Mouse (Mus musculus) brain, embryonic 14.5 days (tissue): Measurements from ENCODE around the gene Hsh2d.

Experiments
- CTCF ChIP-seq: fragments of 200-500 bp; IDR thresholded peaks from 2 replicates; pipeline ENCODE4 v1.5.1; 2012; ENCODE audit warnings: inconsistent platforms, mild to moderate bottlenecking, moderate library complexity, borderline replicate concordance; ENCODE audit not compliant: insufficient read depth, insufficient read length; ENCODE audit errors: extremely low read depth
- POLR2A ChIP-seq: fragments of 200-500 bp; IDR thresholded peaks from 2 replicates; pipeline ENCODE4 v1.6.1; 2012; ENCODE audit warnings: mild to moderate bottlenecking, inconsistent platforms, borderline replicate concordance; ENCODE audit not compliant: poor library complexity, insufficient read depth, insufficient read length, severe bottlenecking; ENCODE audit errors: extremely low read depth

DNA sequence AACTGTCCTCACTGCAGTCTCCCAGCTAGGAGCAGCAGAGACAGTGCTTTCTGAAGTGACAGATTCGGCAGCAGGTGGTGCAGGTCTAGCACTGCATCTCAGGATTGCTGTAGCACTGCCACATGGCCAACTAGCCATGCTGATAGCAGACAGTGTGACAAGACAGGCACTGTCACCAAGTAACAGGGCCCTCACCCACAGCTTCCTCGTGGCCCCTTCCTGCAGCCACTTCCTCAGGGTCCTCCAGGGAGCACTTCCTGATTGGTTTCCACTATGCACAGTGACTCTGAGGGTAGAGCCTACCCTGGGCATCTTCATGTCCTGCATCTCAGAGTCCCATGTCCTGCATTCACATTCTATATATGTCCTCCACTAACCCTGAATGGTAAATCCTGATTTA is 55.2 kb downstream of the Hsh2d start:
- no peak for TF ChIP-seq POLR2A
- no peak for TF ChIP-seq CTCF
